Mouse (Mus musculus) ES-Bruce4 (cell line): ENCODE results near the gene Tusc1. TPM values are rescaled to one million over a fixed set of nuclear protein-coding genes. Genes with fewer than 3 reads are reported as not detected.

Experiments
- H3K27ac ChIP-seq: 2 replicates; pipeline ENCODE4 v1.5.1; 2012; ENCODE audit warnings: low read length, inconsistent platforms; ENCODE audit not compliant: insufficient read depth
- H3K27me3 ChIP-seq: 2 replicates; pipeline ENCODE4 v1.6.1; 2012; ENCODE audit warnings: mild to moderate bottlenecking, low read length, inconsistent platforms; ENCODE audit not compliant: control insufficient read depth, poor library complexity, insufficient read depth, severe bottlenecking
- H3K36me3 ChIP-seq: 2 replicates; pipeline ENCODE4 v1.6.1; 2012; ENCODE audit warnings: inconsistent platforms, mild to moderate bottlenecking, low read length, moderate library complexity; ENCODE audit not compliant: control insufficient read depth, poor library complexity, insufficient read depth, severe bottlenecking
- H3K4me1 ChIP-seq: one replicate; pipeline ENCODE4 v1.8.1; 2011; ENCODE audit warnings: low read length; ENCODE audit not compliant: control insufficient read depth, insufficient read depth
- H3K4me3 ChIP-seq: 2 replicates; pipeline ENCODE4 v1.5.1; 2011; ENCODE audit warnings: low read depth, mild to moderate bottlenecking, low read length
- H3K9ac ChIP-seq: 2 replicates; pipeline ENCODE4 v1.6.1; 2012; ENCODE audit warnings: low read depth, mild to moderate bottlenecking, inconsistent platforms; ENCODE audit not compliant: poor library complexity, severe bottlenecking
- H3K9me3 ChIP-seq: replicated peaks from 2 replicates; pipeline ENCODE4 v1.6.1; 2012; ENCODE audit warnings: mild to moderate bottlenecking, low read length, inconsistent platforms; ENCODE audit not compliant: control insufficient read depth, poor library complexity, insufficient read depth, severe bottlenecking
- CTCF ChIP-seq: IDR thresholded peaks from one replicate; pipeline ENCODE4 v1.8.1; 2011; ENCODE audit warnings: low read depth, low read length
- EP300 ChIP-seq: IDR thresholded peaks from 2 replicates; pipeline ENCODE4 v1.6.1; 2011; ENCODE audit warnings: low read depth, low read length; ENCODE audit not compliant: insufficient read depth
- POLR2A ChIP-seq: IDR thresholded peaks from one replicate; pipeline ENCODE4 v1.8.1; 2011; ENCODE audit warnings: low read length; ENCODE audit not compliant: insufficient read depth
- polyA plus RNA-seq: library from polyadenylated mRNA; stranded (reverse); fragments of >200 nt; gene quantifications from 2 replicates; pipeline ENCODE4 v1.2.4, GENCODE M21; 2011; ENCODE audit warnings: low read depth; ENCODE audit not compliant: missing spikeins, insufficient read depth, insufficient read length

Gene Tusc1
- polyA plus RNA-seq, 1 experiment, result 1.9 TPM

- H3K27me3 ChIP-seq, result no peaks in the 10 kb centered on the region
- no peaks in the 10 kb centered on the region for H3K9me3 ChIP-seq
- H3K27ac ChIP-seq, result no peak overlapping the region
- H3K4me3 ChIP-seq, result no peak overlapping the region
- H3K4me1 ChIP-seq, result no peaks in the 10 kb centered on the region
- TF ChIP-seq CTCF (no peak), POLR2A (no peak), EP300 (no peak)
- no peaks in the 10 kb centered on the region for H3K36me3 ChIP-seq
- H3K9ac ChIP-seq, result no peak overlapping the region
These were observed 27.8 kb downstream of the Tusc1 start for GRCm38 (mm10) chr4:93307486-93307885.

DNA sequence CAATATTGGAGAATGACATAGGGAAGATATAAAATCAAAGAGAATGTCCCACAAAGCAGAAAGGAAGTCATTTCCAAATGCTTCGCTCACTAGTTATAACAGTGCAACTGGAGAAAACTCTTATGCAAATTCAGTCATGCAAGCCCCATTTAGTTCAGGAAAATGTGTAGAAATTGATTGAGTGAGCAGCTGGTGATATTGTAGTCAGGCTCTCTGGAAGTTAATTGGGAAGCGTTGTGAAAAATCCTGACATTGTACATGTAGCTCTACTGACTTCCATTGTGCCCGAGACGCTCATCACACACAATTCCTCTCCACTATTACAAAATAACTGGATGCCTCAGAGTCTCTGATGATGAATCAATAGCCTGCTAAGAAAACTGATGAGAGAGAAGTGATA is 49.2 kb downstream of the Tusc1 start:
- TF ChIP-seq POLR2A (no peak), EP300 (no peak), CTCF (no peak)
- Histone ChIP-seq H3K27me3 (no peaks in the 10 kb centered on the region), H3K27ac (no peak overlapping the region), H3K4me1 (no peaks in the 10 kb centered on the region), H3K9me3 (no peaks in the 10 kb centered on the region), H3K9ac (no peak overlapping the region), H3K4me3 (no peak overlapping the region), H3K36me3 (no peaks in the 10 kb centered on the region)
